Mouse (Mus musculus) heart, postnatal 4 days (tissue): ENCODE measurements around the gene Mrps10. TPM values are rescaled to one million over a fixed set of nuclear protein-coding genes. Genes with fewer than 3 reads are reported as not detected.

Source experiments
- total RNA-seq, 2 experiments: library from RNA; stranded (reverse); gene quantifications; 2 replicates each; pipeline ENCODE4 v1.2.3; 2021

Gene Mrps10
- total RNA-seq, 2 experiments from 2014 or later, result 31.9 to 35.4 TPM

Other genes with a start within 250 kb of the Mrps10 start
- under 1 TPM in 1 of 2 experiments, not detected in 1; 0.17 TPM for gene Guca1b, start 16.5 kb downstream of the Mrps10 start, total RNA-seq
- under 1 TPM; 0.41 to 0.52 TPM for gene Guca1a, start 31.7 kb downstream of the Mrps10 start, total RNA-seq
- 1 to 10 TPM; 2.2 to 3.5 TPM for gene AI661453, start 67.7 kb downstream of the Mrps10 start, total RNA-seq
- under 1 TPM; 0.32 to 0.45 TPM for gene 1700001C19Rik, start 68.5 kb downstream of the Mrps10 start, total RNA-seq
- gene Taf8, start 133.4 kb downstream of the Mrps10 start, total RNA-seq, result 10 to 100 TPM; 13.7 to 14.6 TPM
- gene Ccnd3, start 136.2 kb downstream of the Mrps10 start, total RNA-seq, result 100 to 1,000 TPM; 170 to 175 TPM
- 10 to 100 TPM; 21.7 to 22.2 TPM for gene Bysl, start 242.6 kb downstream of the Mrps10 start, total RNA-seq
- gene Med20, start 242.7 kb downstream of the Mrps10 start, total RNA-seq, result 10 to 100 TPM; 20.3 to 20.7 TPM
- 1 to 10 TPM; 3.9 to 4.4 TPM for gene Gm20517, start 242.7 kb downstream of the Mrps10 start, total RNA-seq